Mouse (Mus musculus) C2C12 (cell line): ENCODE measurements around the gene Dync2li1.

Experiments used
- CEBPB ChIP-seq: IDR thresholded peaks from one replicate; pipeline ENCODE4 v1.6.1; 2011; ENCODE audit warnings: low read depth, mild to moderate bottlenecking, control low read depth, moderate library complexity
- CTCF ChIP-seq: IDR thresholded peaks from one replicate; pipeline ENCODE4 v1.5.1; 2011; ENCODE audit not compliant: control insufficient read depth, insufficient read depth, insufficient read length
- FOSL1 ChIP-seq: IDR thresholded peaks from one replicate; pipeline ENCODE4 v1.8.0; 2011; ENCODE audit warnings: mild to moderate bottlenecking, low read length; ENCODE audit not compliant: poor library complexity, insufficient read depth, severe bottlenecking
- MAX ChIP-seq: IDR thresholded peaks from one replicate; pipeline ENCODE4 v1.6.1; 2011; ENCODE audit warnings: mild to moderate bottlenecking, control low read depth
- MYOD1 ChIP-seq: IDR thresholded peaks from one replicate; pipeline ENCODE4 v1.6.1; 2011; ENCODE audit warnings: low read depth; ENCODE audit not compliant: control insufficient read depth, insufficient read length
- MYOG ChIP-seq: IDR thresholded peaks from one replicate; pipeline ENCODE4 v1.6.1; 2011; ENCODE audit not compliant: control insufficient read depth, insufficient read length; ENCODE audit errors: extremely low read depth
- USF1 ChIP-seq: IDR thresholded peaks from one replicate; pipeline ENCODE4 v1.6.1; 2011; ENCODE audit warnings: low read depth, mild to moderate bottlenecking, control low read depth, moderate library complexity

DNA sequence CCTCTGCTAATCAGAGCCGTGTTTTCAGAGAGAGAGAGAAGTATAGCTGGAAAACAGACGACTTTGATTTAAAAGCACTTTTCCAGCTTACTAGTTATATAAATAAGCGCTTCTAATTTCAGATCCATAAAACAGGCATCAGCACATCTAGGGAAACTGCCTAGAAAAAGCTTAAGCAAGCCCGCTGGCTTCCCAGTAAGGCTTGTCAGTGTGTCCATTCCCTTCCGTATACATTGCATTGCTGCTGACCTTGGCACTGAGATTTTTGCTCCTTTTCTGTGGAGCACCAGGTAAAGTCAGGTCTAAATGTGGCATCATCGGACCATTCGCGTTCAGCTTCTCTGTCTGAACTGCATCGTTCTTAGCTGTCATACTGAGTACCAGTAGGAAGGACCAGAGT lies 16.0 kb downstream of the Dync2li1 start:
- TF ChIP-seq CTCF = no peak
- no peak for TF ChIP-seq CEBPB
- TF ChIP-seq FOSL1 = no peak
- TF ChIP-seq USF1 = no peak
- no peak for TF ChIP-seq MYOD1
- no peak for TF ChIP-seq MAX
- no peak for TF ChIP-seq MYOG
